In the genomic region with DNA sequence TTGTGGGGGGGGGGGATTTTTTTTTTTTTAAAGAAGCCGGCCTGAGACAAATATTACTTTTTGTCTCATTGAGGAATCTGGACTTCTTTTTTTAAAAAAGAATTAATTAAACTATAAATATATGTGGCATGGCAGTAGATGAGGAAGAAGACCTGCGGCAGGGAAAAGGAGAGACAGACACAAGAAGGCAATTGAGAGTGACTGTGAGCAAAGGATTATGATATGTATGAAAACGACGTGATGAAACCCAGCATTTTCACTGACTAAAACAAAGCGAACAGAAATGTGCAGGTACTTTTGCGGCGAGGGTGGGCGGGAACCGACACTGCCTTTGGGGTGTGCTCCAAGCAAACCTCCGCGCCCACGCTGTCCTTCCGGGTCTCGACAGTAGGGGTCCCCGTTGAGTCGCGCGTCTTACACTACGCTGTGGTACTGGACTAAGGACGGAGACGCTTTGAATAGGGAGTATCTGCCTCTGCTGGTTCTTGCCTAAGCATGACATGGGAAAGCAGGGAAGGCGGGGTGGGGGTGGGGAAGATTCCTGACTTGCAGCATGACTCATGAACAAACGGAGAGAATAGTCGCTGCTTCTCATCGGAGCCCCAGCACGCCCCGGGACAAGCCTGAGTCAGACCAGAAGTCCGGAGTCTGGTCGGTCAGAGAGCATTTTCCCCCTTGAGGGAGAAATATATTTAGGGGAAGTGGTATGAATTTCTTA, we compare ENCODE assay signal across 8 mouse cellular contexts. TPM values are rescaled to one million over a fixed set of nuclear protein-coding genes. Genes with fewer than 3 reads are reported as not detected.
A peak's percentile ranks its signal among the peaks of the same experiment; 100 is the strongest.
DNase-seq lines count a peak whose midpoint lies in the region; ATAC-seq lines count a peak whose summit lies in the region.

No protein-coding gene starts in this region.

- 0 out of 2 replicates have a peak, but pooled peaks cover 3% of the 10 kb centered on the region for H3K9me3 ChIP-seq in hindbrain, embryonic 14.5 days (ENCODE audit: control insufficient read depth, low read length)

- H3K4me3 ChIP-seq in hindbrain, embryonic 14.5 days (replicated peaks; ENCODE audit: low read length): peak overlapping the region; percentile 29

- H3K4me2 ChIP-seq in hindbrain, embryonic 14.5 days (replicated peaks): peak overlapping the region; percentile 71

- peak; percentile 96 for ATAC-seq in hindbrain, embryonic 14.5 days (ENCODE audit: low FRiP score)

- 5% methylated on average over 29 of the region's 29 CpGs for WGBS in hindbrain, embryonic 14.5 days

- DNase-seq in NIH3T3 (ENCODE audit: low read depth): peak; percentile 99
- DNase-seq in cerebellum, postnatal 14 days: peak; percentile 95 to 97
- DNase-seq in frontal cortex, postnatal 25 days (ENCODE audit: low spot score in 2 of 2): peak; percentile 95 to 99
- peak; percentile 97 for DNase-seq in hindbrain, embryonic 14.5 days (ENCODE audit: low spot score)
- DNase-seq in layer of hippocampus, postnatal 36 days: peak; percentile 89 to 94
- DNase-seq in lung, postnatal 36 days: peak; percentile 96
- DNase-seq in retina, postnatal 1 day: peak; percentile 96
- DNase-seq in urinary bladder, adult 18-20 months (ENCODE audit: low spot score in 2 of 2): peak; percentile 85 to 90

- H3K4me1 ChIP-seq in hindbrain, embryonic 14.5 days (replicated peaks; ENCODE audit: control insufficient read depth, insufficient read depth, low read length): peaks cover 11% of the 10 kb centered on the region

- no peaks in the 10 kb centered on the region for H3K36me3 ChIP-seq in hindbrain, embryonic 14.5 days (replicated peaks; ENCODE audit: control insufficient read depth, insufficient read depth)

- peak overlapping the region; percentile 58 for H3K9ac ChIP-seq in hindbrain, embryonic 14.5 days

- no peaks in the 10 kb centered on the region for H3K27me3 ChIP-seq in hindbrain, embryonic 14.5 days (ENCODE audit: control insufficient read depth, insufficient read depth, low read length)

- peak overlapping the region; percentile 45; the same call in 1 of the 2 replicates for H3K27ac ChIP-seq in hindbrain, embryonic 14.5 days

RNA-seq across cellular contexts. Expression of a gene that starts 50.6 kb away (rescaled TPM):
- polyA plus RNA-seq in hindbrain, embryonic 14.5 days (2014; fragmentation: Nextera tagmentation; extraction: Ambion mirVana): 16.3 and 17.3 TPM in 2 replicates
- total RNA-seq in layer of hippocampus, postnatal 36 days (2021): 10 to 100 TPM; 24.7 to 27.0 TPM

Comparison
In these comparisons a context has a peak if more than half of its experiments do, and no peak if none do; other contexts are left out.
1. Peak in every context shown above with its lines: DNase-seq, ATAC-seq, H3K4me3 ChIP-seq and H3K27ac ChIP-seq.